Mouse (Mus musculus): ENCODE measurements around the gene Agap1. TPM values are rescaled to one million over a fixed set of nuclear protein-coding genes. Genes with fewer than 3 reads are reported as not detected.

Gene Agap1
- total and polyA plus RNA-seq, 3 experiments: 0.01 TPM; not detected in 2

- H3K9ac ChIP-seq (ENCODE audit: control insufficient read depth, low read depth, low read length, poor library complexity, severe bottlenecking): no peak overlapping the region
- no peaks in the 10 kb centered on the region for H3K27me3 ChIP-seq (ENCODE audit: control insufficient read depth in 1 of 2, insufficient read depth in 2 of 2, low read length in 2 of 2)
- no peaks in the 10 kb centered on the region for H3K79me2 ChIP-seq (ENCODE audit: control insufficient read depth, insufficient read depth, low read length, poor library complexity)
- no peaks in the 10 kb centered on the region for H3K36me3 ChIP-seq (ENCODE audit: control insufficient read depth in 1 of 2, insufficient read depth in 2 of 2, low read length in 2 of 2)
- H3K9me3 ChIP-seq (replicated peaks; ENCODE audit: insufficient read depth, low read length): no peaks in the 10 kb centered on the region; the same call in 1 of the 2 replicates
- TF ChIP-seq GATA1 (IDR thresholded peaks at IDR 0.05; ENCODE audit: low read depth, low read length) (no peak), KAT2A (conservative IDR thresholded peaks at IDR 0.05; ENCODE audit: low read depth, low read length) (no peak), POLR2AphosphoS5 (IDR thresholded peaks at IDR 0.05; ENCODE audit: borderline replicate concordance, low read depth, low read length) (no peak), POLR2AphosphoS2 (IDR thresholded peaks at IDR 0.05; ENCODE audit: low read length) (no peak), MYB (IDR thresholded peaks at IDR 0.05; ENCODE audit: low read depth, low read length) (no peak), MYC (IDR thresholded peaks at IDR 0.05; ENCODE audit: low read depth, low read length) (no peak), MXI1 (IDR thresholded peaks at IDR 0.05; ENCODE audit: low read depth, low read length) (no peak), MAX (IDR thresholded peaks at IDR 0.05; ENCODE audit: low read length) (no peak), ZC3H11A (IDR thresholded peaks at IDR 0.05; ENCODE audit: low read depth, low read length) (no peak), TBP (IDR thresholded peaks at IDR 0.05; ENCODE audit: low read depth, low read length) (no peak), TCF12 (IDR thresholded peaks at IDR 0.05; ENCODE audit: low read depth, low read length) (no peak), UBTF (IDR thresholded peaks at IDR 0.05; ENCODE audit: borderline replicate concordance, insufficient read depth, low read depth, low read length) (no peak), E2F4 (IDR thresholded peaks at IDR 0.05; ENCODE audit: borderline replicate concordance, low read depth, low read length) (no peak), POLR2A (IDR thresholded peaks at IDR 0.05; ENCODE audit: control insufficient read depth in 1 of 2, insufficient read depth in 1 of 2, low read depth in 1 of 2, low read length in 2 of 2, poor library complexity in 1 of 2) (no peak), EP300 (IDR thresholded peaks at IDR 0.05; ENCODE audit: low read depth in 1 of 2, low read length in 2 of 2) (no peak), USF1 (IDR thresholded peaks at IDR 0.05; ENCODE audit: low read depth, low read length) (no peak), ZKSCAN1 (IDR thresholded peaks at IDR 0.05; ENCODE audit: low read depth, low read length) (no peak), RAD21 (IDR thresholded peaks at IDR 0.05; ENCODE audit: low read depth, low read length) (no peak)
- H3K27ac ChIP-seq (ENCODE audit: control insufficient read depth, low read depth, low read length): no peak overlapping the region
- H3K4me1 ChIP-seq (ENCODE audit: control insufficient read depth in 1 of 2, insufficient read depth in 2 of 2, low read length in 2 of 2): no peaks in the 10 kb centered on the region
- H3K4me3 ChIP-seq (ENCODE audit: control insufficient read depth in 1 of 2, insufficient read depth in 1 of 2, low read depth in 2 of 2, low read length in 2 of 2): no peak overlapping the region
- no peak for DNase-seq (ENCODE audit: low read depth, low spot score)
These were observed 86.5 kb downstream of the Agap1 start for GRCm38 (mm10) chr1:89541151-89541550.

GRCm38 (mm10) chr1:89542464-89542863 is 87.9 kb downstream of the Agap1 start:
- no peak overlapping the region for H3K9ac ChIP-seq (ENCODE audit: control insufficient read depth, low read depth, low read length, poor library complexity, severe bottlenecking)
- H3K27me3 ChIP-seq (ENCODE audit: control insufficient read depth in 1 of 2, insufficient read depth in 2 of 2, low read length in 2 of 2): no peaks in the 10 kb centered on the region
- no peaks in the 10 kb centered on the region for H3K36me3 ChIP-seq (ENCODE audit: control insufficient read depth in 1 of 2, insufficient read depth in 2 of 2, low read length in 2 of 2)
- H3K4me3 ChIP-seq (ENCODE audit: control insufficient read depth in 1 of 2, insufficient read depth in 1 of 2, low read depth in 2 of 2, low read length in 2 of 2): no peak overlapping the region
- H3K79me2 ChIP-seq (ENCODE audit: control insufficient read depth, insufficient read depth, low read length, poor library complexity): no peaks in the 10 kb centered on the region
- no peaks in the 10 kb centered on the region for H3K9me3 ChIP-seq (replicated peaks; ENCODE audit: insufficient read depth, low read length)
- no peak for DNase-seq (ENCODE audit: low read depth, low spot score)
- no peaks in the 10 kb centered on the region for H3K4me1 ChIP-seq (ENCODE audit: control insufficient read depth in 1 of 2, insufficient read depth in 2 of 2, low read length in 2 of 2)
- TF ChIP-seq USF1 (IDR thresholded peaks at IDR 0.05; ENCODE audit: low read depth, low read length) (no peak), TCF12 (IDR thresholded peaks at IDR 0.05; ENCODE audit: low read depth, low read length) (no peak), MAZ (IDR thresholded peaks at IDR 0.05; ENCODE audit: low read depth, low read length) (no peak), ETS1 (IDR thresholded peaks at IDR 0.05; ENCODE audit: low read depth, low read length) (no peak), NRF1 (IDR thresholded peaks at IDR 0.05; ENCODE audit: insufficient read depth, low read depth, low read length, poor library complexity, severe bottlenecking) (no peak), SIN3A (IDR thresholded peaks at IDR 0.05; ENCODE audit: low read length) (no peak), EP300 (IDR thresholded peaks at IDR 0.05; ENCODE audit: low read depth in 1 of 2, low read length in 2 of 2) (no peak), GABPA (IDR thresholded peaks at IDR 0.05; ENCODE audit: low read depth, low read length) (no peak), E2F4 (IDR thresholded peaks at IDR 0.05; ENCODE audit: borderline replicate concordance, low read depth, low read length) (no peak), MAX (IDR thresholded peaks at IDR 0.05; ENCODE audit: low read length) (no peak), RCOR1 (IDR thresholded peaks at IDR 0.05; ENCODE audit: low read depth, low read length) (no peak), POLR2AphosphoS2 (IDR thresholded peaks at IDR 0.05; ENCODE audit: low read length) (no peak), USF2 (IDR thresholded peaks at IDR 0.05; ENCODE audit: borderline replicate concordance in 1 of 2, insufficient read depth in 1 of 2, low read depth in 1 of 2, low read length in 2 of 2) (no peak), KAT2A (conservative IDR thresholded peaks at IDR 0.05; ENCODE audit: low read depth, low read length) (no peak), MXI1 (IDR thresholded peaks at IDR 0.05; ENCODE audit: low read depth, low read length) (no peak), SMC3 (IDR thresholded peaks at IDR 0.05; ENCODE audit: low read depth, low read length) (no peak), POLR2AphosphoS5 (IDR thresholded peaks at IDR 0.05; ENCODE audit: borderline replicate concordance, low read depth, low read length) (no peak)
- H3K27ac ChIP-seq (ENCODE audit: control insufficient read depth, low read depth, low read length): no peak overlapping the region

Data from MEL (cell line).